18 mouse cellular contexts compared by ENCODE assay signal in the genomic region with DNA sequence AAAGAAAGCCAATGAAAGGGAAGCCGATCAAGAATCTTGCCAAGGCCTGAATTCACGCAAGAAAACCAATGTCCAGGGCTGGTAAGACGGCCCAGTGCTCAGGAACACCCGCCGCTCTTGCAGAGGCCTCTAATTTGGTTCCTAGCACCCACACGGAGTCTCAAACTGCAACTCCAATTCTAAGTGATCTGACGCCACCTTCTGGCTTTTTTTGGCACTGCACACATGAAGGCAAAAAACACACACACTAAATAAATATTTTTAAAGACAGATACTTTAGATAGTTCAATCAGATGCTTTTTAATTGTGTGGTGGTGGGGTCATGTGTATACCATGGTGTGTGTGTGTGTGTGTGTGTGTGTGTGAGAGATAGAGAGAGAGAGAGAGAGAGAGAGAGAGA. TPM values are rescaled to one million over a fixed set of nuclear protein-coding genes. Genes with fewer than 3 reads are reported as not detected.
DNase-seq lines count a peak whose midpoint lies in the region; TF ChIP-seq lines count a peak whose summit lies in the region.
"Had no signal": no experiment of that assay in that cellular context is flagged by ENCODE, and none has a peak within 500 bp of the region (broad histone marks: within the 10 kb centered on the region; RNA-seq: fewer than 3 reads in every experiment).

No protein-coding gene starts in this region.

- no peak overlapping the region for H3K9ac ChIP-seq in ES-E14 (ENCODE audit: insufficient read depth, low read depth, low read length, poor library complexity, severe bottlenecking)
- H3K9ac ChIP-seq: embryonic facial prominence, embryonic 12.5 days; forebrain, embryonic 15.5 days; heart, embryonic 13.5 days; hindbrain, embryonic 12.5 days had no signal

- H3K4me3 ChIP-seq in testis, adult 2 months (ENCODE audit: control insufficient read depth, low read depth, low read length): no peak overlapping the region
- H3K4me3 ChIP-seq in ES-E14 (ENCODE audit: insufficient read depth in 1 of 2, low read depth in 1 of 2, low read length in 2 of 2, poor library complexity in 1 of 2, severe bottlenecking in 1 of 2): no peak overlapping the region
- H3K4me3 ChIP-seq: embryonic facial prominence, embryonic 12.5 days; forebrain, embryonic 15.5 days; heart, embryonic 13.5 days; hindbrain, embryonic 12.5 days had no signal

- TF ChIP-seq POLR2A in testis, adult 2 months (IDR thresholded peaks at IDR 0.05; ENCODE audit: control insufficient read depth, low read depth, low read length): no peak
- no peak for TF ChIP-seq POLR2A in brain, embryonic 14.5 days (IDR thresholded peaks at IDR 0.05; ENCODE audit: borderline replicate concordance, extremely low read depth, insufficient read depth, insufficient read length, poor library complexity, severe bottlenecking)

- in situ Hi-C loops in ES-E14 (cut with MboI; ENCODE audit: low sequenced_read_pairs in 2 of 2, unreplicated experiment in 2 of 2): no loop called here

- intact Hi-C loops in left cerebral cortex, postnatal 36 days (cut with DNase I): no loop called here

- no peaks in the 10 kb centered on the region for H3K36me3 ChIP-seq in testis, adult 2 months (ENCODE audit: control insufficient read depth, insufficient read depth, low read length)
- no peaks in the 10 kb centered on the region for H3K36me3 ChIP-seq in ES-E14 (ENCODE audit: control insufficient read depth, insufficient read depth, low read length, poor library complexity, severe bottlenecking)
- H3K36me3 ChIP-seq: embryonic facial prominence, embryonic 12.5 days; forebrain, embryonic 15.5 days; heart, embryonic 13.5 days; hindbrain, embryonic 12.5 days had no signal

- H3K9me3 ChIP-seq in ES-E14 (ENCODE audit: control insufficient read depth, insufficient read depth, low read depth, low read length): no peaks in the 10 kb centered on the region
- H3K9me3 ChIP-seq: forebrain, embryonic 15.5 days; heart, embryonic 13.5 days had no signal

- H3K27ac ChIP-seq in testis, adult 2 months (ENCODE audit: control insufficient read depth, insufficient read depth, low read depth, low read length): no peak overlapping the region
- peak overlapping the region; percentile 80; the same call in 1 of the 2 replicates for H3K27ac ChIP-seq in ES-E14 (ENCODE audit: insufficient read depth, low read depth, low read length, poor library complexity, severe bottlenecking)
- H3K27ac ChIP-seq: embryonic facial prominence, embryonic 12.5 days; forebrain, embryonic 15.5 days; heart, embryonic 13.5 days; hindbrain, embryonic 12.5 days had no signal

- TF ChIP-seq CTCF in testis, adult 2 months (IDR thresholded peaks at IDR 0.05; ENCODE audit: control insufficient read depth, insufficient read depth, insufficient replicate concordance, low read depth, low read length): peak; percentile 34; the same call in 1 of the 2 replicates
- peak; percentile 17; the same call in 1 of the 2 replicates for TF ChIP-seq CTCF in brain, embryonic 14.5 days (IDR thresholded peaks at IDR 0.05; ENCODE audit: borderline replicate concordance, extremely low read depth, insufficient read depth, insufficient read length)

- no peaks in the 10 kb centered on the region for H3K27me3 ChIP-seq in testis, adult 2 months (ENCODE audit: control insufficient read depth, insufficient read depth, low read length)
- H3K27me3 ChIP-seq: embryonic facial prominence, embryonic 12.5 days; forebrain, embryonic 15.5 days; hindbrain, embryonic 12.5 days had no signal

- H3K4me1 ChIP-seq in testis, adult 2 months (ENCODE audit: control insufficient read depth, insufficient read depth, low read length): no peaks in the 10 kb centered on the region
- H3K4me1 ChIP-seq in ES-E14 (ENCODE audit: control insufficient read depth in 2 of 2, insufficient read depth in 2 of 2, low read length in 2 of 2, poor library complexity in 1 of 2): peaks cover 4 to 17% of the 10 kb centered on the region in 2 experiments
- H3K4me1 ChIP-seq: embryonic facial prominence, embryonic 12.5 days; forebrain, embryonic 15.5 days; heart, embryonic 13.5 days; hindbrain, embryonic 12.5 days had no signal

- DNase-seq in testis, postnatal 10 days (ENCODE audit: low spot score): no peak
- no peak for DNase-seq in ES-E14 (ENCODE audit: low read depth, low spot score)
- DNase-seq in brain, embryonic 14.5 days (ENCODE audit: low read depth): no peak
- no peak for DNase-seq in left cerebral cortex, postnatal 36 days (ENCODE audit: low spot score in 2 of 2)
- no peak for DNase-seq in kidney, adult 9 months
- DNase-seq: adrenal gland, adult 2 months; adrenal gland, postnatal 25 days; cerebellum, adult 8-10 months; cerebellum, postnatal 14 days; embryo, embryonic 11 days; gastrocnemius, postnatal 36 days; heart, adult 11 months; heart, postnatal 4 days had no signal

TF ChIP-seq in ES-E14, 5 proteins besides CTCF, POLR2A, EP300 and RAD21:
- no peak for TF ChIP-seq ZNF384 (IDR thresholded peaks at IDR 0.05; ENCODE audit: low read depth, low read length)
- peak; percentile 14; the same call in 1 of the 2 replicates for TF ChIP-seq ZC3H11A (IDR thresholded peaks at IDR 0.05; ENCODE audit: borderline replicate concordance, low read depth, low read length)
- no peak for TF ChIP-seq CHD2 (IDR thresholded peaks at IDR 0.05; ENCODE audit: low read depth, low read length)
- TF ChIP-seq MAFK (IDR thresholded peaks at IDR 0.05; ENCODE audit: insufficient read depth, low read depth, low read length): no peak
- no peak for TF ChIP-seq HCFC1 (IDR thresholded peaks at IDR 0.05; ENCODE audit: borderline replicate concordance, insufficient read depth, low read length)

RNA-seq across cellular contexts. Expression of a gene that starts 22.2 kb away (rescaled TPM):
- polyA plus RNA-seq in testis, adult 2 months (2012; rRNA removed): 68.0 and 71.5 TPM in 2 replicates
- 27.5 and 33.2 TPM in 2 replicates for total RNA-seq in ES-E14 (2012; rRNA removed)
- 24.3 and 49.4 TPM in 2 replicates for polyA plus RNA-seq in brain, embryonic 14.5 days (2012; rRNA removed)
- 10 to 100 TPM; 41.2 to 65.2 TPM for total RNA-seq in left cerebral cortex, postnatal 36 days (2021)
